Mouse (Mus musculus): ENCODE measurements at regions not wholly inside any gene's neighbourhood (a gene's known extent, or its start where the extent isn't known, plus 50 kb on each side); places are given as distances from the start of the nearest gene placed in this dataset.

- H3K4me3 ChIP-seq: no peak overlapping the region
- no peak for DNase-seq (ENCODE audit: low spot score in 2 of 2)
- peak overlapping the region; percentile 95 for H3K27ac ChIP-seq
- no peak for TF ChIP-seq CTCF (conservative IDR thresholded peaks at IDR 0.05)
Measured at GRCm38 (mm10) chr13:91372130-91372875, 87.8 kb upstream of the Ssbp2 start.

GRCm38 (mm10) chr13:91374141-91374540 lies 85.9 kb upstream of the Ssbp2 start:
- no peak for TF ChIP-seq CTCF (conservative IDR thresholded peaks at IDR 0.05)
- no peak overlapping the region for H3K4me3 ChIP-seq
- peak overlapping the region; percentile 15; the same call in 1 of the 2 replicates for H3K27ac ChIP-seq
- DNase-seq (ENCODE audit: low spot score in 2 of 2): no peak

GRCm38 (mm10) chr13:91376556-91376955 lies 83.5 kb upstream of the Ssbp2 start:
- no peak overlapping the region for H3K4me3 ChIP-seq
- TF ChIP-seq CTCF (conservative IDR thresholded peaks at IDR 0.05): no peak
- no peak for DNase-seq (ENCODE audit: low spot score in 2 of 2)
- no peak overlapping the region for H3K27ac ChIP-seq

GRCm38 (mm10) chr13:91377428-91377827 lies 82.7 kb upstream of the Ssbp2 start:
- DNase-seq (ENCODE audit: low spot score in 2 of 2): no peak
- Histone ChIP-seq H3K4me3 (no peak overlapping the region), H3K27ac (no peak overlapping the region)
- TF ChIP-seq CTCF (conservative IDR thresholded peaks at IDR 0.05): no peak

GRCm38 (mm10) chr13:91377972-91378371 lies 82.1 kb upstream of the Ssbp2 start:
- no peak for TF ChIP-seq CTCF (conservative IDR thresholded peaks at IDR 0.05)
- Histone ChIP-seq H3K27ac (no peak overlapping the region), H3K4me3 (no peak overlapping the region)
- DNase-seq (ENCODE audit: low spot score in 2 of 2): no peak

GRCm38 (mm10) chr13:91385393-91385792 lies 74.7 kb upstream of the Ssbp2 start:
- no peak for TF ChIP-seq CTCF (conservative IDR thresholded peaks at IDR 0.05)
- no peak overlapping the region for H3K27ac ChIP-seq
- H3K4me3 ChIP-seq: no peak overlapping the region
- no peak for DNase-seq (ENCODE audit: low spot score in 2 of 2)

GRCm38 (mm10) chr13:91387913-91388312 lies 72.2 kb upstream of the Ssbp2 start:
- H3K27ac ChIP-seq: no peak overlapping the region
- no peak overlapping the region for H3K4me3 ChIP-seq
- DNase-seq (ENCODE audit: low spot score in 2 of 2): no peak
- TF ChIP-seq CTCF (conservative IDR thresholded peaks at IDR 0.05): no peak

GRCm38 (mm10) chr13:91403632-91404031 lies 56.5 kb upstream of the Ssbp2 start:
- DNase-seq (ENCODE audit: low spot score in 2 of 2): no peak
- H3K4me3 ChIP-seq: no peak overlapping the region
- no peak overlapping the region for H3K27ac ChIP-seq
- no peak for TF ChIP-seq CTCF (conservative IDR thresholded peaks at IDR 0.05)

GRCm38 (mm10) chr13:91405027-91405426 lies 55.1 kb upstream of the Ssbp2 start:
- no peak for DNase-seq (ENCODE audit: low spot score in 2 of 2)
- no peak overlapping the region for H3K4me3 ChIP-seq
- H3K27ac ChIP-seq: no peak overlapping the region
- TF ChIP-seq CTCF (conservative IDR thresholded peaks at IDR 0.05): no peak

GRCm38 (mm10) chr13:91410116-91410515 lies 50.0 kb upstream of the Ssbp2 start:
- no peak for TF ChIP-seq CTCF (conservative IDR thresholded peaks at IDR 0.05)

More at GRCm38 (mm10) chr13:91410116-91410515, 50.0 kb upstream of the Ssbp2 start:
- Histone ChIP-seq H3K27ac (no peak overlapping the region), H3K4me3 (no peak overlapping the region)
- no peak for DNase-seq (ENCODE audit: low spot score in 2 of 2)
